Mouse (Mus musculus): ENCODE data around the gene Atp8a2. TPM values are rescaled to one million over a fixed set of nuclear protein-coding genes. Genes with fewer than 3 reads are reported as not detected.
"Not testable (repeated sequence)": the region's sequence is repeated elsewhere in the genome, so short reads cannot be mapped to it uniquely, and the experiment has no call there.

Atp8a2 gene
- total RNA-seq, 4 experiments from 2014 or later, result 42.6 to 51.0 (median 49.1) TPM

- no peak for DNase-seq (ENCODE audit: low spot score in 2 of 2)
Measured at GRCm38 (mm10) chr14:59648611-59649010, 548.4 kb downstream of the Atp8a2 start.

- DNase-seq (ENCODE audit: low spot score in 2 of 2), result no peak
Measured at GRCm38 (mm10) chr14:59646826-59647697, 549.9 kb downstream of the Atp8a2 start.

DNA sequence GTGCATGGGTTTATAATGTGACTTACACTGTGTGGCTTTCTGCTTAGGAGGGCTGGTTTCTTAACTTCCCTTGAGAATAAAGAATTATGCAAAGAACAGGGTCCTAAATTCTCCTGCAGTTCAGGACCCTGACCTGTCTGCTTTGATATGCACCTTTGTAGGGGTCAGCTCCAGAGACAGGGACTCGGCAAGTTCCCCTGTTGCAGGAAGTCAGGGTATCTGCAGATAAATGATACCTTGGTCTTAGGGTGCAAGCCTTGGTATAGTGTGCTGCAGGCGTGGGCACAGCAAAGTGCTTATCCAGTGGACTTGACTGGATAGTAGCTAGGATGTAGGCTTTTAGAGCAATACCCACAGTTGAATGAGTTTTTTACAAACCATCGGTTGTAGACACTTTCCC is 552.1 kb downstream of the Atp8a2 start:
- DNase-seq (ENCODE audit: low spot score in 2 of 2), result no peak

GRCm38 (mm10) chr14:59644166-59644565 is 552.8 kb downstream of the Atp8a2 start:
- DNase-seq (ENCODE audit: low spot score in 2 of 2), result no peak

DNA sequence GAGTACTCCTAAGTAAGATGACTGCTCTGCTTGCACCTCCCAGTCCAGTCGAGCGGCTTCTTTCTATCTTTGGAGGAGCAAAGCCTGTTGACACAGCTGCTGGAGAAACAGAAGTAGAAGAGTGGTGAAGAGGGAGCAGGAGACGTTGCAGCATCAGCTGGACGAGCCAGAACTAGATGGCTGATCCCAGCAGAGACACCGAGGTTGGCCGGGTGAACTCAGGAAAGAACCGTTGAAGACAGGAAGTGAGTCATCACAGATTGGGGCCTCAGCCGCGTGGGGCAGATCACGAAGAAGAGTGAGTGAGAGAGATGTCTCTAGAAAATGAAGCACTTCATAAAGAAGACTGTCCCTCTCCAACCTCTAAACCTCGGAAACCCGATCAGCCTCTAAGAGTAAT is 553.4 kb downstream of the Atp8a2 start:
- no peak for DNase-seq (ENCODE audit: low spot score in 2 of 2)

- DNase-seq (ENCODE audit: low spot score in 2 of 2), result no peak
Measured at GRCm38 (mm10) chr14:59641856-59642255, 555.1 kb downstream of the Atp8a2 start.

GRCm38 (mm10) chr14:59638906-59639703 is 557.9 kb downstream of the Atp8a2 start:
- no peak for DNase-seq (ENCODE audit: low spot score in 2 of 2)

DNA sequence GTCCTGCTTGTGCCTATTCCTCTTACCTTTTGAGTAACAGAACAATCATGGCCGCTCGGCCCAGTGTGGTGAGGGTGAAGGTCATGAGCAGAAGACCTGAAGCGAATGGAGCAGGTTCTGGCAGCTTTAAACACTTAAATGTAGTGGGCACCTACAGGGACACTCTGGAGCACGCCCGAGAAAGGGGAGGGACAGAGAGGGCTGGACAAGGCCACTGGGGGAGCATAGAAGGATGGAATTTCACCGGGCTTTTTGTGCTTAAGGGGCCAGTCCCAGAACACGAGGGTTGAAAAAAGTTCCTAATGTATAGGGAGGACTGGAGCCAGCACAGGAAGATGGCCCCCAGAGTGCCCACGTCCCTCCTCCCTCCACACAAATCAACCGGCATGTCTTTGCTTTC is 563.0 kb downstream of the Atp8a2 start:
- no peak for DNase-seq (ENCODE audit: low spot score in 2 of 2)

- no peak for DNase-seq (ENCODE audit: low spot score in 2 of 2)
Measured at GRCm38 (mm10) chr14:59633295-59633898, 563.6 kb downstream of the Atp8a2 start.

DNA sequence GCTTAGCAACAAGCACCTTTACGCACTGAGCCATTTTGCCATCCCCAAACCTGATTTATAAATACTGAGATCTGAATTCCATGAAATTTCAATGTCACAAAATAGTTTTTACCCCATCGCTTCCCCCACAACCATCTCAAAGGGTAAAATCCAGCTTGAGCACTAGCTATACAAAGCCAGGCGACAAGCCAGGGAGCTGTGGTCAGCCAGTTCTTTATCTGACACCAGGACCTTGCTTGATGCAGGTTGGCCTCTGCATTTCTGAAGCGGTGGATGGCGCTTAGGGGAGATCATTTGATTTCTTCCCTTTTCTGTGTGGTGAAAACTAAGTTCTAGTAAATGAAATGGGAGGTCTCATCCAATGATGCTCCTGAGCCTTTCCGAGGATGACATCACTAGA is 564.9 kb downstream of the Atp8a2 start:
- DNase-seq (ENCODE audit: low spot score in 2 of 2), result no peak

GRCm38 (mm10) chr14:59630096-59630495 is 566.9 kb downstream of the Atp8a2 start:
- no peak for DNase-seq (ENCODE audit: low spot score in 2 of 2)

GRCm38 (mm10) chr14:59629308-59629707 is 567.7 kb downstream of the Atp8a2 start:
- no peak for DNase-seq (ENCODE audit: low spot score in 2 of 2)

- DNase-seq (ENCODE audit: low spot score in 2 of 2), result peak in 1 of 2 experiments; percentile 33
Measured at GRCm38 (mm10) chr14:59627823-59628222, 569.2 kb downstream of the Atp8a2 start.

- no peak for DNase-seq (ENCODE audit: low spot score in 2 of 2)
Measured at GRCm38 (mm10) chr14:59627142-59627680, 569.8 kb downstream of the Atp8a2 start.

- DNase-seq (ENCODE audit: low spot score in 2 of 2), result no peak
Measured at GRCm38 (mm10) chr14:59626711-59627110, 570.3 kb downstream of the Atp8a2 start.

GRCm38 (mm10) chr14:59625806-59626364 is 571.1 kb downstream of the Atp8a2 start:
- DNase-seq (ENCODE audit: low spot score in 2 of 2), result no peak

GRCm38 (mm10) chr14:59625158-59625805 is 571.7 kb downstream of the Atp8a2 start, which contains the start of gene Shisa2:
TSS of gene Shisa2 (plus strand) at chr14:59625308.
- peak in 1 of 2 experiments; percentile 60 for DNase-seq (ENCODE audit: low spot score in 2 of 2)

GRCm38 (mm10) chr14:59624326-59624885 is 572.6 kb downstream of the Atp8a2 start:
- DNase-seq (ENCODE audit: low spot score in 2 of 2), result no peak

DNA sequence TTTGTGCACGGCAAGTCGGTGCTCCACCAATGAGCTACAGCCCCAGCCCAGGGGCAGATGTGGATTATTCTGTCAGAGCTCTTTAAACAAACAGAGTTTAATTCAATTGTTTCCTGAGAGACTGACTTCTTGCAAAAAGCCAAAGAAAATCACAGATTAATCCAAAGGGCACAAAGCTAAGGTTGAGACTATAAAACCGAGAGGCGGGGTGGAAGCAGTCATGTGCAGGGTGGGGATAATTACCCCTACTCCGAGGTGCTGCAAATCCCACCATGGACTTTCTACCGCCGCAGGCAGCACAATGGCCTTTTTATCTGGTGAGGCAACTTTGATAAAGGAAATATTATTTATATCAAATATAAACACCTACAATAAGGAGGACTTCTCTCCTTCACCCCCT is 580.2 kb downstream of the Atp8a2 start:
- DNase-seq (ENCODE audit: low spot score in 2 of 2), result no peak

GRCm38 (mm10) chr14:59614149-59614548 is 582.8 kb downstream of the Atp8a2 start:
- not testable (repeated sequence) for DNase-seq (ENCODE audit: low spot score in 2 of 2)
